Mouse (Mus musculus): ENCODE results near the gene Mypn.

GRCm38 (mm10) chr10:63245846-63246245, 42.1 kb upstream of the Mypn start:
- TF ChIP-seq GATA1 (IDR thresholded peaks at IDR 0.05; ENCODE audit: low read length) (no peak), TAL1 (IDR thresholded peaks at IDR 0.05; ENCODE audit: low read length) (no peak)

Measured in erythroblast, embryonic 14.5 days (primary cell).